Mouse (Mus musculus) heart, adult 2 months (tissue): ENCODE data around the gene Ipo11.

Experiments
- CTCF ChIP-seq: fragments of 200-600 bp; IDR thresholded peaks from 2 replicates; pipeline ENCODE4 v1.8.1; 2022; ENCODE audit warnings: antibody characterized with exemption, mild to moderate bottlenecking, moderate library complexity
- EP300 ChIP-seq: fragments of 200-500 bp; IDR thresholded peaks from 2 replicates; pipeline ENCODE4 v1.6.1; 2011; ENCODE audit warnings: low read depth, low read length, control low read depth; ENCODE audit not compliant: insufficient read depth
- POLR2A ChIP-seq: fragments of 200-500 bp; IDR thresholded peaks from 2 replicates; pipeline ENCODE4 v1.6.1; 2011; ENCODE audit warnings: mild to moderate bottlenecking, low read depth, low read length, control low read depth; ENCODE audit not compliant: insufficient read depth

- TF ChIP-seq CTCF (no peak), POLR2A (no peak), EP300 (no peak)
These were observed 147.9 kb downstream of the Ipo11 start for GRCm38 (mm10) chr13:106788817-106789216.
